Mouse (Mus musculus) embryonic facial prominence, embryonic 13.5 days (tissue): Measurements from ENCODE around the gene Folr2. TPM values are rescaled to one million over a fixed set of nuclear protein-coding genes. Genes with fewer than 3 reads are reported as not detected.

Source experiments
- ATAC-seq: fragments of 200-750 bp; cut with Nextera tagmentation; 2 replicates; pipeline ENCODE4 v1.8.0; 2017; ENCODE audit warnings: low read depth; ENCODE audit not compliant: insufficient number of reproducible peaks, insufficient read depth, low FRiP score, low TSS enrichment
- H3K27ac ChIP-seq: fragments of 300-500 bp; sonication (generic); 2 replicates; pipeline ENCODE4 v1.5.1; 2015; ENCODE audit warnings: moderate library complexity, mild to moderate bottlenecking, inconsistent platforms
- H3K27me3 ChIP-seq: fragments of 300-500 bp; sonication (generic); 2 replicates; pipeline ENCODE4 v1.6.1; 2015; ENCODE audit warnings: mild to moderate bottlenecking, inconsistent platforms
- H3K36me3 ChIP-seq: fragments of 300-500 bp; sonication (generic); 2 replicates; pipeline ENCODE4 v1.6.1; 2015; ENCODE audit warnings: mild to moderate bottlenecking, inconsistent platforms
- H3K4me1 ChIP-seq: fragments of 300-500 bp; sonication (generic); 2 replicates; pipeline ENCODE4 v1.6.1; 2015; ENCODE audit warnings: inconsistent platforms
- H3K4me2 ChIP-seq: fragments of 300-500 bp; sonication (generic); 2 replicates; pipeline ENCODE4 v1.6.1; 2015; ENCODE audit warnings: moderate library complexity, mild to moderate bottlenecking, inconsistent platforms
- H3K4me3 ChIP-seq: fragments of 300-500 bp; sonication (generic); 2 replicates; pipeline ENCODE4 v1.5.1; 2015; ENCODE audit warnings: mild to moderate bottlenecking, inconsistent platforms
- H3K9ac ChIP-seq: fragments of 300-500 bp; sonication (generic); 2 replicates; pipeline ENCODE4 v1.6.1; 2015; ENCODE audit warnings: mild to moderate bottlenecking, inconsistent platforms
- H3K9me3 ChIP-seq: fragments of 300-500 bp; sonication (generic); 2 replicates; pipeline ENCODE4 v1.6.1; 2016; ENCODE audit warnings: inconsistent platforms
- WGBS: fragments of 180-500 bp; shearing (Covaris S2); methylation state at CpG from one replicate; pipeline ENCODE4 v1.1.7; 2015; ENCODE audit warnings: mixed read lengths; 5-methylcytosine and 5-hydroxymethylcytosine counted together
- polyA plus RNA-seq: library from polyadenylated mRNA; unstranded; fragments of >200 nt; fragmentation: Nextera tagmentation; extraction: Ambion mirVana; gene quantifications from 2 replicates; pipeline ENCODE4 v1.2.1, GENCODE M21; 2015

Gene Folr2
- polyA plus RNA-seq, 1 experiment from 2014 or later, result 1.9 TPM

- H3K4me2 ChIP-seq, result no peak overlapping the region
- H3K36me3 ChIP-seq, result no peaks in the 10 kb centered on the region
- H3K4me1 ChIP-seq, result no peaks in the 10 kb centered on the region
- no peak for ATAC-seq
- H3K4me3 ChIP-seq, result no peak overlapping the region
- no peaks in the 10 kb centered on the region for H3K9me3 ChIP-seq
- no peak overlapping the region for H3K9ac ChIP-seq
- WGBS, result 83% methylated on average over 3 of the region's 3 CpGs
- H3K27ac ChIP-seq, result no peak overlapping the region
- no peaks in the 10 kb centered on the region for H3K27me3 ChIP-seq
Observed at GRCm38 (mm10) chr7:101862291-101862690, 5.3 kb upstream of the Folr2 start.

GRCm38 (mm10) chr7:101860978-101861377 is 4.0 kb upstream of the Folr2 start:
- Histone ChIP-seq H3K4me1 (no peaks in the 10 kb centered on the region), H3K36me3 (no peaks in the 10 kb centered on the region), H3K4me3 (no peak overlapping the region), H3K4me2 (no peak overlapping the region), H3K9ac (no peak overlapping the region), H3K27me3 (no peaks in the 10 kb centered on the region), H3K27ac (no peak overlapping the region), H3K9me3 (no peaks in the 10 kb centered on the region)
- ATAC-seq, result no peak

DNA sequence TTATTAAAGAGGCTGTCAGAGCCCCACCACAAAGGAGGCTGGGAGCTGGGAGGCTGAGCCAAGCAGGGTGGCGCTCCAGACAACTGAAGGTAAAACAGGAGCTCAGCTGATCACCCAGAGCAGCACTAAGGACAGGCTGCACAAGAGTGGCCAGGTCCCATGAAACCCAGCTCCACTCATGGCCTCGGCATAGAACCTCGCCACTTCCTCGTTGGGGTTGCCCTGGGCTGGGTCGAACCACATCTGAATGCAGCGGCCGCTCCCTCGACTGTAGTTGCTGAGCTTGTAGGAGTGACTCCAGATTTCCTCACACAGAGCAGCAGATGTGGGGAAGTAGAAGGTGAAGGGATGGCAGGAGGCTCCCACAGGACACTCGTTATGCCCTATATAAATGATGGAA is 1.4 kb upstream of the Folr2 start:
- WGBS, result 86% methylated on average over 9 of the region's 9 CpGs
- Histone ChIP-seq H3K9me3 (no peaks in the 10 kb centered on the region), H3K27ac (no peak overlapping the region), H3K27me3 (no peaks in the 10 kb centered on the region), H3K4me3 (no peak overlapping the region), H3K4me2 (no peak overlapping the region), H3K4me1 (no peaks in the 10 kb centered on the region), H3K9ac (no peak overlapping the region), H3K36me3 (no peaks in the 10 kb centered on the region)
- ATAC-seq, result peak; percentile 59; the same call in 1 of the 2 replicates

DNA sequence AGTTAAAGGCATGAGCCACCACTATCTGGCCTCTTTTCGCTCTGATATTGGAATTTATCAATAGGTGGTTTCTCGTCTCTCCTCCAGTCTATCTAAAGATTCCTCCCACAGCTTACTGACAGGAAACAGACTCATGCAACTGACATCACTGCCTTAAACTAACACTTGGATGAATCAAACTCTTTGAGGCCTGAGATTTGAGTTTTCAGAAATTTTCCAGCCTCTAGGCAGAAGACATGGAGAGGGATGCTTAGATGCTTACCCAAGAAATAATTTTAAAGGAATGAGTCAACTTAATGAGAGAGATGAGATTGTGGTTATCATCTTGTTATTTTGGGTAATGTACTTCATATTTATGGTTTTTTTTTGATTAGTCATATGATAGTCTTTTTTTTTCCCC is 3.2 kb downstream of the Folr2 start:
- no peaks in the 10 kb centered on the region for H3K4me1 ChIP-seq
- no peaks in the 10 kb centered on the region for H3K36me3 ChIP-seq
- H3K4me3 ChIP-seq, result no peak overlapping the region
- no peaks in the 10 kb centered on the region for H3K27me3 ChIP-seq
- WGBS, result 81% methylated on average over 2 of the region's 2 CpGs
- no peak overlapping the region for H3K9ac ChIP-seq
- ATAC-seq, result no peak
- no peak overlapping the region for H3K4me2 ChIP-seq
- H3K9me3 ChIP-seq, result no peaks in the 10 kb centered on the region
- H3K27ac ChIP-seq, result no peak overlapping the region

- no peaks in the 10 kb centered on the region for H3K4me1 ChIP-seq
Observed at GRCm38 (mm10) chr7:101852846-101853245, 4.1 kb downstream of the Folr2 start.

DNA sequence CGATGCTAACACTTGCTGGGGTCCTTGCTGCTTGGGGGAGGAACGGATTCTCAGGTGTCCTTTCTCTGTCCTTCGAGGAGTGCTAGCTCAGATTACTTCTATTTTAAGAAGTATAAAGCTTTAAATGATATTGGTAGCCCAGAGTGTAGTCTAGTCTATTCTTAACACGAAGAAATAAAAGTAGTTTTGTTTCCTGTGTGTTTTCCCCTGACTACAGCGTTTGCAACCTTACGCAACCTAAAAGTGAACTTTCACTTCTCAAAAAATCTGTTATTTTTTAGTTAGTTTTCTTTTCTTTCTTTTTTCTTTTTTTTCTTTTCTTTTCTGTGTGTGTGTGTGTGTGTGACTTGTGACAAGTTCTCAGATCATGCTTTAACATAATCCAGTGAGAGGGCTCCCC is 5.3 kb downstream of the Folr2 start:
- no peaks in the 10 kb centered on the region for H3K4me1 ChIP-seq
- H3K36me3 ChIP-seq, result no peaks in the 10 kb centered on the region
- H3K27ac ChIP-seq, result no peak overlapping the region
- no peak overlapping the region for H3K4me2 ChIP-seq
- H3K4me3 ChIP-seq, result no peak overlapping the region
- no peaks in the 10 kb centered on the region for H3K9me3 ChIP-seq
- no peak overlapping the region for H3K9ac ChIP-seq
- ATAC-seq, result no peak
- H3K27me3 ChIP-seq, result no peaks in the 10 kb centered on the region
- WGBS, result 76% methylated on average over 6 of the region's 6 CpGs

More at GRCm38 (mm10) chr7:101852846-101853245, 4.1 kb downstream of the Folr2 start:
- H3K27ac ChIP-seq, result no peak overlapping the region
- no peak for ATAC-seq
- H3K9ac ChIP-seq, result no peak overlapping the region
- H3K27me3 ChIP-seq, result no peaks in the 10 kb centered on the region
- H3K9me3 ChIP-seq, result no peaks in the 10 kb centered on the region
- H3K36me3 ChIP-seq, result no peaks in the 10 kb centered on the region
- H3K4me3 ChIP-seq, result no peak overlapping the region
- no peak overlapping the region for H3K4me2 ChIP-seq
- 87% methylated on average over 6 of the region's 6 CpGs for WGBS

DNA sequence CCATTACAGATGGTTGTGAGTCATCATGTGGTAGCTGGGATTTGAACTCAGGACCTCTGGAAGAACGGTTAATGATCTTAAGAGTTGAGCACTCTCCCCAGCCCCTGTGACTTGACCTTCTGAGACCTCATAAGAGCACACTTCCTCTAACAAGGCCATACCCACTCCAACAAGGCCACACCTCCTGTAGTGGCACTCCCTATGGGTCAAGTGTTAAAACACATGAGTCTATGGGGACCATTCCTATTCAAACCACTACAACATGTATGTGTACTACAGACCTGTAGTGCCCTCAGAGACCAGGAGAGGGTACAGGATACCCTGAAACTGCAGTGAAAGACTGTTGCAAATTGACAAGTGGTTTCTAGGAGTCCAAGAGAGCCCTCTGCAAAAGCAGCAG is 9.1 kb downstream of the Folr2 start:
- H3K4me3 ChIP-seq, result no peak overlapping the region
- H3K4me1 ChIP-seq, result no peaks in the 10 kb centered on the region
- ATAC-seq, result no peak
- H3K27me3 ChIP-seq, result no peaks in the 10 kb centered on the region
- no peaks in the 10 kb centered on the region for H3K36me3 ChIP-seq
- H3K4me2 ChIP-seq, result no peak overlapping the region
- H3K9ac ChIP-seq, result no peak overlapping the region
- no peak overlapping the region for H3K27ac ChIP-seq
- H3K9me3 ChIP-seq, result no peaks in the 10 kb centered on the region
- WGBS, result 97% methylated on average over 1 of the region's 1 CpGs

DNA sequence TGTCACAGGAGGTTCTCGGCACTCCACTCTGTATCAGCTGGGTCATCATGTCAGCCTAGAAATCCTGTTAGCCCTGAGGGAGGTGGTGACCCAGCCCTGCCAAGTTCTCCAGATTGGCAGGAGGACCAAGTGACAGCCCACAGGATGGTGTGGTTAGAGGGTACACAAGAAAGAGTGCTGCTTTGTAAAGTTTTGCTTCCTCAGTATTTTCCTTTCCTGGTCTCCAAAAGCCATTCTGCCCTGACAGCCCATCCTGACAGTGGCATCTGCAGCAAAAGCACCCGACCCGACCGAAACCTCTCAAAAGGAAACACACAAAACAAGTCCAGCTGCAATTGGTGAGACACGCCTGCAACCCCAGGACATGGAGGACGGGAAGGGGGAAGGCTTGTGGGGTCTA is 12.8 kb downstream of the Folr2 start:
- no peak overlapping the region for H3K27ac ChIP-seq
- H3K4me2 ChIP-seq, result no peak overlapping the region
- H3K4me3 ChIP-seq, result no peak overlapping the region
- no peaks in the 10 kb centered on the region for H3K9me3 ChIP-seq
- no peaks in the 10 kb centered on the region for H3K36me3 ChIP-seq
- WGBS, result 65% methylated on average over 6 of the region's 6 CpGs
- H3K9ac ChIP-seq, result no peak overlapping the region
- no peak for ATAC-seq
- H3K27me3 ChIP-seq, result no peaks in the 10 kb centered on the region
- peaks cover under 1% of the 10 kb centered on the region; the same call in 1 of the 2 replicates for H3K4me1 ChIP-seq

DNA sequence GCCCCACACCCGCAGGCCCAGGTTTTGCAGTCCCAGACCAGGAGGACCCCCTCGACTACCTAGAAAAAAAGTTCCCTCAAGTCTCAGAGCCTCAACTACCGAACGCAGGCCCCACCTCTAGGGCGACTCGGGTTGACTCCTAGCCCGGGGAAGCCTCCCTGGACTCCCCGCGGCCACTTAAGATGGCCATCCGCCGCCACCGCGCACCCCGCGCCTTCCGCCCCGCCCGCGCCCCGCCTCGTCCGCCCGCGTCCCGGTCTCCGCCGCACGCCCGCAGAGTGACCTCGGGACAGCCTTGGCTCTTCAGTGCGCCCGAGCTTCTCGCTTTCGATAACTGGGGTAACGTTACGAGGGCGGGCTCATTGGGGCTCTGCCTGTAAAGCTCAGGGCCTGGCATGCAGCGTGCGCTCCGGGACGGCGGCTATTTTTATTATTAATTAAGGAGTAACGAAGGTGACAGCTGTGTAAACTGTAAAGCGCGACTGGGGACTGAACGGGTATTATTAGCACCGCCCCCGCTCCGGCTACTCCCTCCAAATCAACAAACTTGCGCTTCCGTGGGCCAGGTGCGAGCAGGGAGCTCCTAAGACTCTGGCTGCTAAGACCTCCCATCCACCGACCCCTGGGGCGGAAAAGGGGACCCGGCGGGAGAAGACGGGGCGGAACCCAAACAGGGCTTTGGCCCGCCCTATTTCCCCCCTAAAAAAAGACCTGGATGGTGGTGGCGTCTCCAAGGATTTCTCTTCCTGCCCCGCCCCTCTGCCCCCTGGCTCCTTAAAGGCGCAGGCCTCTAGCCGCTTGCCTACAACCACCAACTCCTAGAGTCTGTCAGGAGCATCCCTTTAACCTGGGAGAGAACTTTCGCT is 19.2 kb downstream of the Folr2 start, which contains the start of gene Inppl1:
Gene Inppl1 (minus strand): TSS at position 624 of the 866 bp plus-strand sequence.
- Histone ChIP-seq H3K4me1 (peaks cover 35% of the 10 kb centered on the region), H3K9ac (peak within 1 kb of the TSS; percentile 99), H3K9me3 (no peaks in the 10 kb centered on the region), H3K4me2 (peak within 1 kb of the TSS; percentile 81), H3K36me3 (peaks cover 13% of the 10 kb centered on the region), H3K4me3 (peak within 1 kb of the TSS; percentile 90), H3K27me3 (no peaks in the 10 kb centered on the region), H3K27ac (peak within 1 kb of the TSS; percentile 96)
- WGBS, result under 1% methylated on average over 64 of the region's 64 CpGs
- ATAC-seq, result peak; percentile 70

DNA sequence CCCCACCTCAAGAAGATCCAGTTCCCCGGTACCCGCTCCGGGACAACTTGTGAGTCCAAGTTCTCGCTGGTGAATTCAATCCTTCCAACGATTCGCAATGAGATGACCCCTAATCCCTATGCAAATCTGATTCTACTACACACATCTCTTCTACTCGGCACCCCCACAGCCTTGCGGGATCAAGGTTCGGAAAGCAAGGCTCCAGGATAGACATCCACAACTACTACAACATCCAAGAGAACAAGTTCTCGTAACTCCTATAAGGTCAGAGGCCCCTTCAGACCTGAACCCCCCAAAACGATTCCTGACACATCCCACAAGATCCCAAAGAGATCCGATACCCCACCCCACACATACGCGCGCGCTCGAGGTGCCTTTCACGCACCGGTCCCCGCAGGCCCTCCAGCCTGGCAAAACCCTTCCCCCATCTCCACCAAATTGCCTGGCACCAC is 19.8 kb downstream of the Folr2 start:
- ATAC-seq, result no peak
- WGBS, result under 1% methylated on average over 20 of the region's 20 CpGs
- H3K27me3 ChIP-seq, result no peaks in the 10 kb centered on the region

GRCm38 (mm10) chr7:101836271-101837153 is 20.5 kb downstream of the Folr2 start:
- Histone ChIP-seq H3K36me3 (peaks cover 26% of the 10 kb centered on the region), H3K9me3 (no peaks in the 10 kb centered on the region), H3K27ac (peak overlapping the region; percentile 96), H3K9ac (peak overlapping the region; percentile 99), H3K4me2 (peak overlapping the region; percentile 81), H3K4me1 (peaks cover 35% of the 10 kb centered on the region), H3K27me3 (no peaks in the 10 kb centered on the region), H3K4me3 (peak overlapping the region; percentile 90)
- under 1% methylated on average over 63 of the region's 63 CpGs for WGBS
- ATAC-seq, result peak; percentile 34

More for the DNA sequence above, 19.8 kb downstream of the Folr2 start:
- Histone ChIP-seq H3K27ac (peak overlapping the region; percentile 96), H3K4me3 (peak overlapping the region; percentile 90), H3K36me3 (peaks cover 19% of the 10 kb centered on the region), H3K4me2 (peak overlapping the region; percentile 81), H3K4me1 (peaks cover 35% of the 10 kb centered on the region), H3K9ac (peak overlapping the region; percentile 99), H3K9me3 (no peaks in the 10 kb centered on the region)
